Mouse (Mus musculus): ENCODE measurements around the gene Pygo2.
"Not testable (repeated sequence)": the region's sequence is repeated elsewhere in the genome, so short reads cannot be mapped to it uniquely, and the experiment has no call there.

Gene Pygo2

DNA sequence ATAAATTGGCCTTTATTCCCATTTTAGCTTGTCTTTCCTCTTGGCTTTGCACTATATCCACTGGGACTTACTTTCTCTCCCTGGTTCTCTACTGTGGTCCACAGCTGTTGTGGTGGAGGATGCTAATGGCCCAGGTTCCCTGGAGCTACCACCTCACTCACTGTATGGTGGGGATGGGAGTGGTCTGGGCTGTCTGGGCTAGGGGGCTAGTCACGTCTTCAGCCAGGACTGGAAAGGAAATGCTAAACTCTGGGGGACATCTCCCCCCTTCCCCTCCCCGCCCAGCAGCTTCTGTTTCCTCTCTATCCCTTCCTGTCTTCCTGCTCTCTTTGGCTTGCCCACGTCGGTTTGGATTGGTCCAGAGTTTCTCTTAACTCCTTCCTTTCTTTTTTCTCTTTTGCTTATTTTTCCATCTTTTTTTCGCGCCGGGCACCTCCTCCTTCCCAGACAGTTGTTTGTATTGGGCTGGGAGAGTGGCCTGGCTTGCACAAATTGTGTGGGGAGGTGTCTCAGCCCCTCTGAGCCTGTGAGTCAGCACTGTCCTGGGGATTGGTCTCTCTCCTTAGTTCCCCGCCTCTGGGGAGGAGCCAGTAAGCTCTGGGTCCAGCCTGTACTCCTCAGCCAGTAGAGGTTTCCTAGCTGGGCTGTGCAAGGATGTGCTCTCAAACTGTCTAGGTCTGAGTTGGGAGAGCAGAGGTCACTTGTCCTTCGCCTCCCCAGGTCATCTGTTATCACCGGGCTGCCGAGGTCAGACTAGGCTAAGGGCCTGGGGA lies 8.8 kb upstream of the Pygo2 start:
- DNase-seq: peak; percentile 43

- no peak for DNase-seq
These were observed 8.1 kb upstream of the Pygo2 start for GRCm38 (mm10) chr3:89421810-89422473.

- no peak for DNase-seq
These were observed 7.3 kb upstream of the Pygo2 start for GRCm38 (mm10) chr3:89422556-89423205.

GRCm38 (mm10) chr3:89424416-89425140 lies 5.4 kb upstream of the Pygo2 start:
- no peak for DNase-seq

- DNase-seq: no peak
These were observed 4.9 kb upstream of the Pygo2 start for GRCm38 (mm10) chr3:89425141-89425525.

DNA sequence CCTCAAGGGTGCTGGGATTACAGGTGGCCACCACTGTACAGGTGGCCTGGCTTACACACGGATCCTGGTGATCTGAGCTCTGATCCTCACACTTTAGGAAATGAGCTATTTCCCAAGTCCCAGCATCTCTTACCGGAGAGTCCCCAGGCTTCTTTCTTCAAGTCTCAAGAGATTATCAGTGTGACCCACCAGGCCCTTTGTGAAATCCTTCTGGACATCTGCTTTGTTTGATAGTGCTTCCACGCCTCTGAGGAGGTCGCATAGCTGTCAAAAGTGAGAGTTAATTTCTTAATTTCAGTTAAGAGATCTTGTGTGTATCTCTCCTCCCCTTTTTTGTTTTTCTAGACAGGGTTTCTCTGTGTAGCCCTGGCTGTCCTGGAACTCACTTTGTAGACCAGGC lies 4.1 kb upstream of the Pygo2 start:
- DNase-seq: no peak

DNA sequence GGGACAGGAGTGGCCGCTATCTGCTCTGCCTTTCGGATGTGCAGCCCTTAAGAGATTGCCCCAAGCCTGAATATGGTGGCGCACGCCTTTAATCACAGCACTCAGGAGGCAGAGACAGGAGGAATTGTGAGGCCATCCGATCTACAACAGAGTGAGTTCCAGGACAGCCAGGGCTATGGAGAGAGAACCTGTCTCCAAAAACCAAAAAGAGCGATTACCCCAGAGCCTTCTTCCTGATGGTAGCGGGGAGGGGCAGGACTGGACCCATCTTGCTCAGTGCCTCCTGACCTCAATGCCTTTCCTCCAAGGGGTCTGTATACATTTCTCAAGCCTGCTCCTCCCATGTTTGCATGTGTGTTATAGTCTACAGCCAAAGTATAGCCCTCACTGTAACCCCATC lies 993 bp upstream of the Pygo2 start:
- not testable (repeated sequence) for DNase-seq

- DNase-seq: no peak
These were observed 2.6 kb downstream of the Pygo2 start for GRCm38 (mm10) chr3:89432606-89433005.

- DNase-seq: no peak
These were observed 4.5 kb downstream of the Pygo2 start for GRCm38 (mm10) chr3:89434532-89434931.

GRCm38 (mm10) chr3:89435041-89435440 lies 5.0 kb downstream of the Pygo2 start:
- no peak for DNase-seq

DNA sequence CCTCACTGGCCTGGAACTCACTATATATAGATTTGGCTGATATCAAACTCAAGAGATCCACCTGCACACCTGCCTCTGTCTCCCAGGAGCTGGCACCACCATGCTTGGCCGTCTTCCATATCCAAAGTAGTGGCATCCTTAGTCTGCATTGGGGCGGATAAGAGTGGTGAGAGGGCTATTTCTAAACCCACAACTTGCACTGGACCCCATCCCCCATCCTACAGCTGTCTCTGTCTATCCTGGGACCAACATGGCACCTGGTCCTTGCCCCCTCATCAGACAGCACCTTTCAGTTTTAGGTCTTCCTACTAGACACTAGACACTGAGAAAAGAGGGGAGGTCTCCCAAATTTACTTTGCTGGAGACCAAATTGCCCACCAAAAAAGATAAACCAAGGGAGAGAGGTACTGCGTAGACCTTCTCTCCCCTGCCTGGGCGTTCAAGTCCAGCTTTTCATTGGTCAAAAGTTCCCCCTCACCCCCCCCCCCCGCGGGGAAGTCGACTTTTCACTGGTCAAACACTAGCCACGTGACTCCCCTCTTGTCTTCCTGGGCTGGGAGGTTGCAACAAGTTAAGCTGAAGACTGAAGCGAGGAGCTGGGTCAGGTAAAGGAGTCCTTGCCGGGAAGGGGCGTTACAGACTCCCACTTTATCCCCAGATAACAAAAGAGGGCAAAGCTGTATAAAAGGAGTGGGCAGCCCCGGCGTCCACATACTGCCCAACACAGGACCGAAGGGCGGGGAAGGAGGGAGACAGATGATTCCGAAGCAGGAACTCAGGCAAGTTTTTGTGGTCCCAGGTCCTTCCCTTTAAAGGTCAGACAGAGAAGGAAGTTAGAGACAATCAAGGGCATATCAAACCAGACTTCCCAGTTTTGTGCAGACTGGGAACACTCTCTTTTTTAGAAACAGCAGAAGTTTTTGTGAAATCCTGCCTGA lies 6.4 kb downstream of the Pygo2 start, which contains the start of gene Pbxip1:
TSS of gene Pbxip1 (plus strand) at position 531 of the 938 bp plus-strand sequence.
- no peak for DNase-seq

- no peak for DNase-seq
These were observed 7.3 kb downstream of the Pygo2 start for GRCm38 (mm10) chr3:89437269-89437668.

- no peak for DNase-seq
These were observed 10.7 kb downstream of the Pygo2 start for GRCm38 (mm10) chr3:89440691-89441090.

- no peak for DNase-seq
These were observed 18.9 kb downstream of the Pygo2 start for GRCm38 (mm10) chr3:89448720-89449537.

- DNase-seq: peak; percentile 71
These were observed 19.5 kb downstream of the Pygo2 start for GRCm38 (mm10) chr3:89449541-89449940.

GRCm38 (mm10) chr3:89451916-89452315 lies 21.9 kb downstream of the Pygo2 start:
- no peak for DNase-seq

- no peak for DNase-seq
These were observed 24.6 kb downstream of the Pygo2 start, which contains the start of gene Pmvk for GRCm38 (mm10) chr3:89454401-89455177. Pmvk (plus strand) TSS chr3:89454541.

DNA sequence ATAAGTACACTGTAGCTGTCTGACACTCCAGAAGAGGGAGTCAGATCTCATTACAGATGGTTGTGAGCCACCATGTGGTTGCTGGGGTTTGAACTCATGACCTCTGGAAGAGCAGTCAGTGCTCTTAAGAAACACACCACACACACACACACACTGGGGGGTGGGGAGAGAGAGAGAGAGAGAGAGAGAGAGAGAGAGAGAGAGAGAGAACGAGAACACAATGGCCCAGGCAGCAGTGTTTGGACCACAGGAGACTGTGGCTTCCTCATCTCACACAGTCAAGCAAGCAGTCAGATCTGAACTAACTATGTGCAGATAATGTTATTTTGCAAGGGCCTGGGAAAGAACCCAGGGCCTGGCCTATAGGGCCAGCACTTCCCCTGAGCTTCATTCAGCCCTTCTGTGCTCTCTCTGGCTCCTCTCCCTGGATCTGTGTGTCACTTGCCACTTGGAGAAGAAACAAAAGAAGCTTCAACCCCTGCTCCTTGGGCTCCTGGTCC lies 25.8 kb downstream of the Pygo2 start:
- DNase-seq: no peak

DNA sequence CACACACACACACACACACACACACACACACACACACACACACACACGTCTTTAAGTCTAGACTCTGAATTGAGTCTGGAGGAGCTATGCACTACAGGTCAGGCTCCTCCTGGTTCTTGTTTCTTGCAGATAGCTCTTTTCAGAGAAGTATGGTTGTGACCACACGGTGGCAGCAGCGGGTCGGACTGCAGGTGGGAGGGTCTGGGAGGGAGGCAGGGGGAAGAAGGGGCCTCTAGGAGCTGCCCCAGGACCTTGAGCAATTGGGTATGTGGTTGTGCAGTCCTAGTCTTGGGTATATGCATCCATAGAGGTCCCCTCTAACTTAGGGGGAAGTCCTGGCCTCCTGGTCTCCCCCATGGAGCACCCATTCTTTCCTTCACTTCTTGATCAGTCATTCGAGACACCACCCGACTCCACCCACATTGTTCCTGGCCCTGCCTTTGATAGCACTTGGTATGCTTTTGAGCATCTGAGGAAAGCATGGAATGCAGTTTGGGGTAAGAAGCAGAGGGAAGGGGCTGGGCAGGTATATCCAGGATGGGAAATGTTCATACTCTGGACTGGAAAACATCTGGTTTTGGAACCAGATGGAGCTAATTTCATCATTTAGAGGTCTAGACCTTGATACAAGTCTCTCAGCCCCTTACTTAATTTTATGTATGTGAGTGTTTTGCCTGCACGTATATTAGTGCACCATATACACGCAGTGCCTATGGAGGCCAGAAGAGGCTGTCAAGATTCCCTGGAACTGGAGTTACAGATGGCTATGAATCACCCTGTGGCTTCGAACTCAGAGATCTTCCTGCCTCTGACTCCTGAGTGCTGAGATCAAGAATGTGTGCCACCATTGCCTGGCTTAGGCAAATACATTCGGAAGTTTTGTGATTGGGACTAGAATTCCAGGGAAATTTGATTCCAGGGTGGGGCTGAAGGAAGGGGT lies 27.0 kb downstream of the Pygo2 start:
- peak; percentile 66 for DNase-seq

All from right cerebral cortex, postnatal 4 days (tissue).